Mouse (Mus musculus): ENCODE results near the gene Tk2.

GRCm38 (mm10) chr8:104205292-104205691 is 43.1 kb downstream of the Tk2 start:
- no peak for TF ChIP-seq CTCF (IDR thresholded peaks at IDR 0.05; ENCODE audit: extremely low read depth, insufficient read length, insufficient replicate concordance, low read depth, low read length)
- no peak for TF ChIP-seq POLR2A (IDR thresholded peaks at IDR 0.05; ENCODE audit: low read depth, low read length)
